Mouse (Mus musculus) inflammation-experienced regulatory T-cells, adult 6 months (primary cell): ENCODE data around the gene Klk1. TPM values are rescaled to one million over a fixed set of nuclear protein-coding genes. Genes with fewer than 3 reads are reported as not detected.
"Not testable (repeated sequence)": the region's sequence is repeated elsewhere in the genome, so short reads cannot be mapped to it uniquely, and the experiment has no call there.

Experiments used
- ATAC-seq: one replicate; pipeline ENCODE4 v1.8.0; 2017
- polyA plus RNA-seq, 3 experiments: library from polyadenylated mRNA; unstranded; fragments of 100-300 nt; shearing (Covaris generic); gene quantifications; one replicate each; pipeline ENCODE4 v1.2.1; 2017

The Klk1 gene
- under 1 TPM in 1 of 3 experiments, not detected in 2; 0.44 TPM for polyA plus RNA-seq

GRCm38 (mm10) chr7:44225076-44225475 lies at the start of gene Klk1:
Klk1 (plus strand) TSS chr7:44225360.
- ATAC-seq, result no peak

- ATAC-seq, result no peak
Observed at GRCm38 (mm10) chr7:44179299-44180045, 45.7 kb upstream of the Klk1 start.

GRCm38 (mm10) chr7:44186516-44186915 lies 38.6 kb upstream of the Klk1 start:
- not testable (repeated sequence) for ATAC-seq

GRCm38 (mm10) chr7:44187936-44188335 lies 37.2 kb upstream of the Klk1 start, which contains the start of gene Klk1b24:
Klk1b24 (plus strand) TSS chr7:44188236.
- ATAC-seq, result not testable (repeated sequence)

GRCm38 (mm10) chr7:44193466-44193865 lies 31.7 kb upstream of the Klk1 start:
- not testable (repeated sequence) for ATAC-seq

GRCm38 (mm10) chr7:44197891-44198290 lies 27.3 kb upstream of the Klk1 start, which contains the start of gene Klk1b3:
Klk1b3 (plus strand) TSS chr7:44198191.
- ATAC-seq, result no peak

- not testable (repeated sequence) for ATAC-seq
Observed at GRCm38 (mm10) chr7:44207135-44207534, 18.0 kb upstream of the Klk1 start, which contains the start of gene Klk1b4. Klk1b4 (plus strand) TSS chr7:44207435.

GRCm38 (mm10) chr7:44208307-44208706 lies 16.9 kb upstream of the Klk1 start:
- ATAC-seq, result no peak

GRCm38 (mm10) chr7:44215645-44216044 lies 9.5 kb upstream of the Klk1 start, which contains the start of gene Klk1b5:
Klk1b5 (plus strand) TSS chr7:44215945.
- no peak for ATAC-seq

- not testable (repeated sequence) for ATAC-seq
Observed at GRCm38 (mm10) chr7:44221601-44222000, 3.6 kb upstream of the Klk1 start.

- ATAC-seq, result not testable (repeated sequence)
Observed at GRCm38 (mm10) chr7:44222335-44222734, 2.8 kb upstream of the Klk1 start.

GRCm38 (mm10) chr7:44235909-44236308 lies 10.7 kb downstream of the Klk1 start, which contains the start of gene Gm36864:
Gm36864 (plus strand) TSS chr7:44236177.
- ATAC-seq, result no peak

- no peak for ATAC-seq
Observed at GRCm38 (mm10) chr7:44239913-44240312, 14.8 kb downstream of the Klk1 start.

GRCm38 (mm10) chr7:44240712-44241111 lies 15.6 kb downstream of the Klk1 start:
- ATAC-seq, result no peak

GRCm38 (mm10) chr7:44241163-44241562 lies 16.0 kb downstream of the Klk1 start:
- no peak for ATAC-seq

- no peak for ATAC-seq
Observed at GRCm38 (mm10) chr7:44244080-44244479, 18.9 kb downstream of the Klk1 start.

- ATAC-seq, result peak; percentile 84
Observed at GRCm38 (mm10) chr7:44246055-44246983, 21.2 kb downstream of the Klk1 start, which contains the start of the genes 1700028J19Rik and 2410002F23Rik. 1700028J19Rik (minus strand) TSS chr7:44246695. 2410002F23Rik (plus strand) TSS chr7:44246722.

- ATAC-seq, result peak; percentile 52
Observed at GRCm38 (mm10) chr7:44246984-44247470, 21.9 kb downstream of the Klk1 start.

- ATAC-seq, result no peak
Observed at GRCm38 (mm10) chr7:44247971-44248370, 22.8 kb downstream of the Klk1 start.

- ATAC-seq, result no peak
Observed at GRCm38 (mm10) chr7:44249248-44249647, 24.1 kb downstream of the Klk1 start.

GRCm38 (mm10) chr7:44250732-44251275 lies 25.6 kb downstream of the Klk1 start:
- ATAC-seq, result not testable (repeated sequence)

GRCm38 (mm10) chr7:44253023-44253616 lies 28.0 kb downstream of the Klk1 start:
- ATAC-seq, result no peak
